Mouse (Mus musculus) layer of hippocampus, postnatal 14 days (tissue): Measurements from ENCODE around the gene Klhdc7a. TPM values are rescaled to one million over a fixed set of nuclear protein-coding genes. Genes with fewer than 3 reads are reported as not detected.
A peak's percentile ranks its signal among the peaks of the same experiment; 100 is the strongest.
"Not testable (repeated sequence)": the region's sequence is repeated elsewhere in the genome, so short reads cannot be mapped to it uniquely, and the experiment has no call there.

ENCODE experiments used
- DNase-seq, 2 experiments: peaks; one replicate each; pipeline ENCODE4 v3.0.0; 2021 to 2022; ENCODE audit warnings: low spot score in 2 of 2, mixed read lengths in 1 of 2
- long read RNA-seq, 2 experiments: library from polyadenylated mRNA; stranded (forward); transcript quantifications; one replicate each; pipeline ENCODE4 v2.0.0; 2021
- total RNA-seq, 2 experiments: library from RNA; stranded (reverse); gene quantifications; 2 replicates each; pipeline ENCODE4 v1.2.3; 2021

The Klhdc7a gene
- total RNA-seq: 1 to 10 TPM; 5.0 to 5.8 TPM
- long read RNA-seq, experiment 1, full-length matches to known transcripts: 1 of 1 reads
- long read RNA-seq, experiment 1, partial matches to known transcripts: 0 of 1 reads
- long read RNA-seq, experiment 1, other reads (novel, unspliced or antisense): 0 of 1 reads
- long read RNA-seq, experiment 2: 0 reads

- peak; percentile 58 to 83 for DNase-seq
Observed at GRCm38 (mm10) chr4:139967922-139968321, at the start of gene Klhdc7a. TSS of gene Klhdc7a (minus strand) at chr4:139968026.

DNA sequence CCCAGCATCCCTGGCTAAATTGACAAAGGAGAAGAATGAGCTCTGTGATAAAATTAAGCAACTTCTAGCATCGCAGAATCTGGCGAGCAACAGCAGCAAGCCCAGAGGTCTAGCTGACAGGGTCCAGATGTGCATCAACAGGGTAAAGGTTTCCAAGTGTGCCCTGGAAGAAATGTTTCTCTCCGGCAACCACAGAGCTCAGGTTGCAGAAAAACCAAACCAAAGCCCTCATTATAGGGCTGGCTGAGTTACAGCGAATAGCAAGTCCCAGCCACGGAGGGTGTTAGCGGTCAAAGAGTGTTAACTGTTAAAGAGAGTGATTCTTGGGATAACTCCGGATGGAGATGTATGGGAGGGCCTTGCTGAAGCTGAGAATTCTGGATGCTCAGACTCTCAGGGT is 48.1 kb upstream of the Klhdc7a start:
- no peak for DNase-seq

- peak in 1 of 2 experiments; percentile 39 for DNase-seq
Observed at GRCm38 (mm10) chr4:140010728-140011470, 43.1 kb upstream of the Klhdc7a start.

DNA sequence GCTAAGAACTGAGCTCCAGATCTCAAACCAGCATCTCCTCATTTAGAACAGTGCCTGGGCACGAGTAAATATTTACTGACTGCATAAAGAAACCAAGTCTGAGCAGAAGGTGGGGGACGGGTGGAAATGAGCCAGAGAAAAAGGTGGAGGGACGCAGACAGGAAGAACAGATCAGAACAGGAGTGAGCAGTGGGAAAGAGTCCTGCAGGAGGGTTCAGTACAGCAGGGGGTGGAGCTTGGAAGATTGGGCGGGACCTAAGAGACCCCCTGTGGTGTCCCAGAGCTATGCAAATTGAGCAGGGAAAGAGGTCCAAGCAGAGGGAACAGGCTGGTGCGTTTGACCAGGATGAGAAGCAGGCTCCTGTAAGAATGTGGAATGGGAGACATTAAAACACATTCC is 37.1 kb upstream of the Klhdc7a start:
- no peak for DNase-seq

- DNase-seq: peak in 1 of 2 experiments; percentile 16
Observed at GRCm38 (mm10) chr4:140004170-140004569, 36.3 kb upstream of the Klhdc7a start.

DNA sequence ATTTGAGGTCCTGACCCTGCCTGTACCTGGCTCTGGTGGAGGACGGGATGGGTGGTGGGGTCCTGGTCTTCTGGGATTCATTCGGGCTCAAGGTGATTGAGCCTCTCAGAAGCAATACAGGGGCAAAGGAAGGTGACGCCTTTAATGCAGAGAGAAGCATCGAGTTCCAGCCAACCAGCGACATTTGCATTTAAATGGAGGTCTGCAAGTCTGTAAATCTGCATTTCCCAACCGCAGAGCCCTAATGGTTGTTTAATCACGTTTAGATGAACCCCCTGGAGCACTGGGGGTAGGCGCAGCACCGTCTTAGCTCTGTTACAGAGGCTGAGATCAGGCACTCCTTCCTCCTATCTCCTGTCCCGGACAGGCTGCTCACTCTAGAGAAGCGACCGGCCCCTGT is 34.2 kb upstream of the Klhdc7a start:
- no peak for DNase-seq

GRCm38 (mm10) chr4:140000911-140001310 is 33.1 kb upstream of the Klhdc7a start:
- no peak for DNase-seq

DNA sequence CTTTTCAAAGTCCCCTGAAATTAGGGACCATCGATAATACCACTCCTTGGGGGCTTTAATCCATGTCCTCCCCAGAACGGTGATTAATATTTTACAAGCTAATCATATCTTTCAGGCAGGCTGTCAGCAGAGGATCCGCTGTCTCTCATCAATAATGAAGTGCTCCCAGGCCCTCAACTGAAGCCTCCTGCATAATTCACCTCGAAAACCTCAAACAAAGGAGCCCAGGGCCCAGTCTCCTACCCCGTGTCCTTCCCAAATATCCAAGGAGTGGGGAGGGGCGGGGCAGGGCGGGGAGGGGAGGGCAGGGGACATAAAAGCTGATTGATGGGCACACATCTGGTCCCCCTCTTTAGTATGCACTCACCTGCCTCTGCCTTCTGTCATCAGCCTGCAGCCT is 31.2 kb upstream of the Klhdc7a start:
- no peak for DNase-seq

- DNase-seq: peak in 1 of 2 experiments; percentile 12
Observed at GRCm38 (mm10) chr4:139995659-139996058, 27.8 kb upstream of the Klhdc7a start.

- no peak for DNase-seq
Observed at GRCm38 (mm10) chr4:139993111-139993755, 25.4 kb upstream of the Klhdc7a start.

GRCm38 (mm10) chr4:139986913-139987312 is 19.1 kb upstream of the Klhdc7a start:
- no peak for DNase-seq

DNA sequence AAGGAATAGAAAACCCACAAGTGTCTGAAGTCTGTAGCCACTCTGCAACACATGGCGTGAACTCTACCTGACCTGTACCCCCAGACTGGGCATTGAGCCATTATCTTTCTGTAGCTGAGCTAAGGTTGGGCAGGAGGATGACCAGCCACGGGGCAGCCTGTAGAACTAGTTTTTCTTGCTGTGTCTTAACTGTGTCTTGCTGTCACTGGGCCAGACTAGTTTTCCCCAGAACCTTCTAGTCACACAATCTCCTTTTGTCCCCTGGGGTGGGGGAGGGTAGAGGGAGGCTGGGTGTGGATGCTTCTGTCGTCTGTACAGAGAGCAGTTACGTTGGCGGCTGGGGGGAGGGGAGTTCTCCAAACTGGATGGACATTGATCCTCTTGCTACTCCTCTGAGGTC is 10.9 kb upstream of the Klhdc7a start:
- DNase-seq: no peak

DNA sequence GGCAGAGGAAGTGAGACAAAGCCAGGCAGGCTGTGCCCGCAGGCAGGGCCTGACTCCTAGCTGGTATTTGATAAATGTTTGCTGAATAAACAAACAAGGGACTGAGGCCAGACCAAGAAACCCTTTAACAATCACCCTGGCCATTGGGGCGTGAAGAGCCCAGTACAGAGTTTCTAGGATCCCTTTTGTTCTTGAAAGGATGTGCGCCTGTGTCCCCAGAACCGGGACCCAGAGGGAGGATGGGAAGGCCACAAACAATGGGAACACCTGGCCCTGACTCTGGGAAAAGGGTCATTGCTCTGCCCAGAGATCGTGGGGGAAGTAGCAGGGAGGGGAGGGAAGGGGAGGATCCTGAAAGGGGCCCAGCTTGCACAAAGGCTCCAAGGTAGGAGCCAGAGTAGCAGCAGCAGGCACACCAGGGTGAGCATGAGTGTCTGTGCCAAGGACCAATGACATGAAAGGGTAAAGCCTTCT is 9.5 kb upstream of the Klhdc7a start:
- DNase-seq: no peak

DNA sequence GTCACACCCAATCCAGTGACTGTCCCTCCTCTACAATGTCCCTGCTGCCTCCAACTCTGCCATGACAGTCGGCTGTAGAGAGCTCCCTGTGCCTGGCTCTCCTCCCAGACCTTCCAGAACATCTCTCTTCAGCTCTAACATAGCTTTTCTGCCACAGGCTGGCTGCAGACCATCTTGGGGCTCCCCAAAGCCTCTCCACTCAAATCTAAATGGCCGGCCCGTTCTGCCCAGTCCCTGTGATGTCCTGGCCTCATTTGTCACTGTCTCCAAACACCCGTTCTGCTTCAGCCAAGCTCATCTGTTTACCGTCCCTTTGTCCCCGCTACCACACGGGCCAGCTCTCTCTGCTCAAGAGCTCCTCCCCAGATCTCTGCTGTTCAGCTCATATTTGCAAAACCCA is 6.7 kb upstream of the Klhdc7a start:
- no peak for DNase-seq

DNA sequence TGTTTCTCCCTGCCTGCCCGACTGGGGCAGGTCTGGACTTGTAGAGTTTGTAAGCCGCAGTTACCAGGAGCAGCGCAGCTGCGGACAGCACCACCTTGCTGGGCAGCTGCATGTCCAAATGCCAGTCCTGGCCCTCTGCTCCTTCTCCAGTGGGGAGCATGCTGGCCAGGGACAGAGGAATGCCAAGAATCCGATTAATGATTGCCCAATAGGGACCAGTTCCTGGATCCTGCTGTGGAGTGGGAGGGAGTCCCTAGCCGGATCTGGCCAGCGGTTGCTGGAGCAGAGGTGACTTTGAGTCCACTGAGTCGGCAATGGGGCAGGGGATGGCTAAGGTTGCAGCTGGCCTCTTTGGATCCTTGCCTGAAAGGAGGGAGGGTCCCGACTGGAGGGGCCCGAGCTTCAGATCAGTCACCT is 343 bp downstream of the Klhdc7a start:
- peak in 1 of 2 experiments; percentile 31 for DNase-seq

DNA sequence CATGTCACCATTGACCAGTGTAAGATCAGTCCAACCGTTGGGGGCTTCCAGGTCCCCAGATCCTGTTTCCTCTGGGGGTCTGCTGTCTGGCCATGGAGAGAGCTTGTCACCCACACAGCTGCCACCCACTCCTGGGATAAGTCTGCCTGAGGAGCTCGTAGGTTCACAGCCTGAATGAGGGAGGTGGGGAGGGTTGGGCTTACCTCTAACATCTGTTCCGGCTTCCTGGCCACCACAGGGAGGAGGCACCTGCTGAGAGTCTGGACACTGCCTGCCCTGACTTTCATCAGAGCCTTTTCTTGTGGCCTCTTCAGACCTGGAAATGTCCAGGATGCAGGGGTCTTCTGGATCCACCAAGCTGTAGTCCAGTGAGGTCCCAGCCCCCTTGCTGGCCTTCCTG is 845 bp downstream of the Klhdc7a start:
- DNase-seq: no peak

DNA sequence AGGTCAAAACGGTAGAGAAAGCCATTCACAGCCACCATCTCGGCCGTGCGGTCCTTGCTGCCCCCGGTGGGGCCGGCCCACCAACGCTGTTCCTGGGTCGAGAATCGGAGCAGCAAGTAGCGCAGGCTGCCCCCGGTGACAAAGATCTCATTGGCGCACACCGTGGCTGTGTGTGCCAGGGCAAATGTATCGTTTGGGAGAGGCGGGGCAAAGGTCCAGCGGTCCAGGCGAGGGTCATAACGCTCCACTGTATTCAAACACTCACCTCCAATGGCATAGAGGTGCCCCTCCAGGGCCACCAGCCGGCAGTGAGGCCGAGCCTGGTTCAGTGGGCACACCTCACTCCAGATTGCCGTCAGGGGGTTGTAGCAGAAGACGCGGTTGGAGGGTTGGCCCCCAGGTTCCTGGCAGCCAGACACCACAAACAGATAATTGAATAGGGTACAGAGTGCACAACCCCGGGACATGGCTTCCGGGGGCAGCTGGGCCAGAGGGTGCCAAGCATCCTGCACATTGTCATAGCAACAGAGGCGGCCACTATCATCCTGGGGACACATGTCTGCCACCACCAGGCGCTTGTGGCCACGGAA is 2.1 kb downstream of the Klhdc7a start:
- no peak for DNase-seq

GRCm38 (mm10) chr4:139964406-139964805 is 3.4 kb downstream of the Klhdc7a start:
- DNase-seq: no peak

DNA sequence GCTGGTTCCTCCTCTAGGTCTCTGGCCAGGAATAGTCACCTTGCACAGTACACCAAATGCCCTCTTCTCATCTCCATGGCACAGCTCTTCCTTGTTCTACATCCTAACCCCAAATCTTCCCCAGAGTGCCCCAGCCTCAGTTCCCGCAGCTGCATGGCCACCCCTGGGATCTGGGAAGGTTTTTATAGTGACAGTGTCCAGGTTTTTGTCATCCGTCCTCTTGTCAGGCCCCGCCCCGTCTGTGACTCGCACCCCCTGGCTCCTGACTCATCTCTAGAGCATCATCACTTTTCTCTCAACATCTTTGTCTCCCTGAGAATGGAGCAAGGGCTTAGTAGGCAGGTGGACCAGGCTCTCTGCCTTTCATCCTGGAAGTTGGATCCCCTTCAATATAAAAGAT is 3.9 kb downstream of the Klhdc7a start:
- no peak for DNase-seq

DNA sequence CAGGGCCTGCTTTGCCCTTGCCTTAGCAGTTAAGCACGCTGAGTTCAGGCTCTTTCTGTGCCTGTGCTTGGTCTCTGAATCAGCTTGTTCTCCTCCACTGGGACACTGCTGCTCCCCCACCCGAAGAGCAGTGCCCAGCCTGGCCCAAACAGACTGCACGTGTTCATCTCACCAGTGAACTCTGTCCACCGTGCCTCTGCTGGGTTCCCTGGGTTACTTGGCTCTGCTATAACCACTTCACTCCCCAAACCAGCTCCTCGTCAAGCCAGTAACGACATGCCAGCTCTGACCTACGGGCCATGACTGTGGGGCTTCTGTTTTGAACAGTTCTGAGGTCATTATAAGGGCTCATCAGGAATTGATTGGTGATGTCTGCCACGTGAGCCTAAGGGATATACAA is 4.8 kb downstream of the Klhdc7a start:
- DNase-seq: peak in 1 of 2 experiments; percentile 39

GRCm38 (mm10) chr4:139961816-139962215 is 6.0 kb downstream of the Klhdc7a start:
- no peak for DNase-seq

GRCm38 (mm10) chr4:139961329-139961728 is 6.5 kb downstream of the Klhdc7a start:
- not testable (repeated sequence) for DNase-seq
